21 mouse cellular contexts compared by ENCODE assay signal in genomic region chr11:80532966-80533365, GRCm38 (mm10).
"Had no signal": no experiment of that assay in that cellular context is flagged by ENCODE, and none has a peak within 500 bp of the region (broad histone marks: within the 10 kb centered on the region; RNA-seq: fewer than 3 reads in every experiment).

No protein-coding gene starts in this region.

- H3K4me2 ChIP-seq: limb, embryonic 12.5 days; limb, embryonic 15.5 days; liver, embryonic 11.5 days; lung, embryonic 14.5 days; midbrain, embryonic 11.5 days; neural tube, embryonic 12.5 days; neural tube, embryonic 15.5 days had no signal

- DNase-seq: kidney, adult 2 months; kidney, postnatal 10 days; kidney, postnatal 4 days; layer of hippocampus, adult 9-11 months; left cerebral cortex, postnatal 4 days; liver, postnatal 0 days; lung, embryonic 14.5 days; midbrain, embryonic 14.5 days; retina, postnatal 1 day; thymus, adult 18-20 months; thymus, postnatal 25 days had no signal

- H3K27me3 ChIP-seq: limb, embryonic 12.5 days; limb, embryonic 15.5 days; neural tube, embryonic 12.5 days; neural tube, embryonic 15.5 days had no signal

- H3K4me3 ChIP-seq: limb, embryonic 12.5 days; limb, embryonic 15.5 days; neural tube, embryonic 12.5 days; neural tube, embryonic 15.5 days had no signal

- H3K9me3 ChIP-seq: limb, embryonic 12.5 days; limb, embryonic 15.5 days; neural tube, embryonic 12.5 days; neural tube, embryonic 15.5 days had no signal

- H3K4me1 ChIP-seq: limb, embryonic 12.5 days; limb, embryonic 15.5 days; neural tube, embryonic 12.5 days; neural tube, embryonic 15.5 days had no signal

- ATAC-seq: intestine, postnatal 0 days; liver, postnatal 0 days; lung, postnatal 0 days had no signal

- H3K27ac ChIP-seq: limb, embryonic 12.5 days; limb, embryonic 15.5 days; liver, embryonic 14.5 days; macrophage; neural tube, embryonic 12.5 days; neural tube, embryonic 15.5 days had no signal

- H3K9ac ChIP-seq: limb, embryonic 12.5 days; limb, embryonic 15.5 days; liver, embryonic 14.5 days; liver, postnatal 0 days; lung, embryonic 14.5 days; neural tube, embryonic 12.5 days; neural tube, embryonic 15.5 days had no signal

- H3K36me3 ChIP-seq: limb, embryonic 12.5 days; limb, embryonic 15.5 days; neural tube, embryonic 12.5 days; neural tube, embryonic 15.5 days had no signal
